Mouse (Mus musculus): ENCODE results near the gene Fam187b. TPM values are rescaled to one million over a fixed set of nuclear protein-coding genes. Genes with fewer than 3 reads are reported as not detected.

The Fam187b gene
- total and polyA plus RNA-seq, 3 experiments, result not detected

- H3K79me2 ChIP-seq (ENCODE audit: control insufficient read depth, insufficient read depth, low read length, poor library complexity), result peaks cover 18% of the 10 kb centered on the region
- H3K27ac ChIP-seq (ENCODE audit: control insufficient read depth, low read depth, low read length), result no peak overlapping the region
- no peaks in the 10 kb centered on the region for H3K9me3 ChIP-seq (replicated peaks; ENCODE audit: insufficient read depth, low read length)
- H3K9ac ChIP-seq (ENCODE audit: control insufficient read depth, low read depth, low read length, poor library complexity, severe bottlenecking), result no peak overlapping the region
- no peaks in the 10 kb centered on the region for H3K27me3 ChIP-seq (ENCODE audit: control insufficient read depth in 1 of 2, insufficient read depth in 2 of 2, low read length in 2 of 2)
- TF ChIP-seq MYC (IDR thresholded peaks at IDR 0.05; ENCODE audit: low read depth, low read length), result no peak
- no peak for TF ChIP-seq POLR2AphosphoS5 (IDR thresholded peaks at IDR 0.05; ENCODE audit: borderline replicate concordance, low read depth, low read length)
- no peak for TF ChIP-seq NELFE (IDR thresholded peaks at IDR 0.05; ENCODE audit: low read depth, low read length)
- no peak for TF ChIP-seq UBTF (IDR thresholded peaks at IDR 0.05; ENCODE audit: borderline replicate concordance, insufficient read depth, low read depth, low read length)
- no peak for TF ChIP-seq MAFK (IDR thresholded peaks at IDR 0.05; ENCODE audit: borderline replicate concordance, low read depth, low read length)
- TF ChIP-seq NRF1 (IDR thresholded peaks at IDR 0.05; ENCODE audit: insufficient read depth, low read depth, low read length, poor library complexity, severe bottlenecking), result no peak
- TF ChIP-seq SMC3 (IDR thresholded peaks at IDR 0.05; ENCODE audit: low read depth, low read length), result no peak
- TF ChIP-seq E2F4 (IDR thresholded peaks at IDR 0.05; ENCODE audit: borderline replicate concordance, low read depth, low read length), result no peak
- TF ChIP-seq RAD21 (IDR thresholded peaks at IDR 0.05; ENCODE audit: low read depth, low read length), result no peak
- no peak for TF ChIP-seq CHD1 (IDR thresholded peaks at IDR 0.05; ENCODE audit: low read depth, low read length)
- TF ChIP-seq RCOR1 (IDR thresholded peaks at IDR 0.05; ENCODE audit: low read depth, low read length), result no peak
- TF ChIP-seq ZC3H11A (IDR thresholded peaks at IDR 0.05; ENCODE audit: low read depth, low read length), result no peak
- TF ChIP-seq SIN3A (IDR thresholded peaks at IDR 0.05; ENCODE audit: low read length), result no peak
- no peak for TF ChIP-seq USF2 (IDR thresholded peaks at IDR 0.05; ENCODE audit: borderline replicate concordance in 1 of 2, insufficient read depth in 1 of 2, low read depth in 1 of 2, low read length in 2 of 2)
- no peak for TF ChIP-seq GATA1 (IDR thresholded peaks at IDR 0.05; ENCODE audit: low read depth, low read length)
- no peak for TF ChIP-seq CHD2 (IDR thresholded peaks at IDR 0.05; ENCODE audit: low read length)
- TF ChIP-seq GABPA (IDR thresholded peaks at IDR 0.05; ENCODE audit: low read depth, low read length), result no peak
- no peak overlapping the region for H3K4me3 ChIP-seq (ENCODE audit: control insufficient read depth in 1 of 2, insufficient read depth in 1 of 2, low read depth in 2 of 2, low read length in 2 of 2)
- no peak for DNase-seq (ENCODE audit: low read depth, low spot score)
- H3K36me3 ChIP-seq (ENCODE audit: control insufficient read depth in 1 of 2, insufficient read depth in 2 of 2, low read length in 2 of 2), result peaks cover 5 to 9% of the 10 kb centered on the region in 2 experiments
- H3K4me1 ChIP-seq (ENCODE audit: control insufficient read depth in 1 of 2, insufficient read depth in 2 of 2, low read length in 2 of 2), result peaks cover 0 to 11% of the 10 kb centered on the region in 2 experiments; a peak in 1 of 4 replicates
Observed at GRCm38 (mm10) chr7:30954036-30954435, 19.6 kb upstream of the Fam187b start.

- Histone ChIP-seq H3K9me3 (replicated peaks; ENCODE audit: insufficient read depth, low read length) (no peaks in the 10 kb centered on the region), H3K9ac (ENCODE audit: control insufficient read depth, low read depth, low read length, poor library complexity, severe bottlenecking) (no peak overlapping the region), H3K36me3 (ENCODE audit: control insufficient read depth in 1 of 2, insufficient read depth in 2 of 2, low read length in 2 of 2) (peaks cover 2 to 9% of the 10 kb centered on the region in 2 experiments), H3K27me3 (ENCODE audit: control insufficient read depth in 1 of 2, insufficient read depth in 2 of 2, low read length in 2 of 2) (no peaks in the 10 kb centered on the region), H3K27ac (ENCODE audit: control insufficient read depth, low read depth, low read length) (no peak overlapping the region), H3K4me3 (ENCODE audit: control insufficient read depth in 1 of 2, insufficient read depth in 1 of 2, low read depth in 2 of 2, low read length in 2 of 2) (peak overlapping the region; percentile 85 to 97; a peak in 3 of 4 replicates), H3K4me1 (ENCODE audit: control insufficient read depth in 1 of 2, insufficient read depth in 2 of 2, low read length in 2 of 2) (peaks cover 0 to 11% of the 10 kb centered on the region in 2 experiments; a peak in 1 of 4 replicates), H3K79me2 (ENCODE audit: control insufficient read depth, insufficient read depth, low read length, poor library complexity) (peaks cover 18% of the 10 kb centered on the region)
- no peak for TF ChIP-seq POLR2AphosphoS2 (IDR thresholded peaks at IDR 0.05; ENCODE audit: low read length)
- TF ChIP-seq USF2 (IDR thresholded peaks at IDR 0.05; ENCODE audit: borderline replicate concordance in 1 of 2, insufficient read depth in 1 of 2, low read depth in 1 of 2, low read length in 2 of 2), result no peak
- TF ChIP-seq NRF1 (IDR thresholded peaks at IDR 0.05; ENCODE audit: insufficient read depth, low read depth, low read length, poor library complexity, severe bottlenecking), result no peak
- TF ChIP-seq HCFC1 (IDR thresholded peaks at IDR 0.05; ENCODE audit: low read depth, low read length), result no peak
- TF ChIP-seq CTCF (IDR thresholded peaks at IDR 0.05 in 2 of 3, conservative IDR thresholded peaks at IDR 0.05 in 1 of 3; ENCODE audit: control insufficient read depth in 1 of 3, insufficient read depth in 1 of 3, low read depth in 2 of 3, low read length in 3 of 3, poor library complexity in 1 of 3, severe bottlenecking in 1 of 3), result no peak
- TF ChIP-seq MYB (IDR thresholded peaks at IDR 0.05; ENCODE audit: low read depth, low read length), result no peak
- no peak for TF ChIP-seq MAZ (IDR thresholded peaks at IDR 0.05; ENCODE audit: low read depth, low read length)
- TF ChIP-seq BHLHE40 (IDR thresholded peaks at IDR 0.05; ENCODE audit: borderline replicate concordance, low read depth, low read length), result no peak
- no peak for TF ChIP-seq RCOR1 (IDR thresholded peaks at IDR 0.05; ENCODE audit: low read depth, low read length)
- no peak for TF ChIP-seq TCF12 (IDR thresholded peaks at IDR 0.05; ENCODE audit: low read depth, low read length)
- TF ChIP-seq KAT2A (conservative IDR thresholded peaks at IDR 0.05; ENCODE audit: low read depth, low read length), result no peak
- TF ChIP-seq MAX (IDR thresholded peaks at IDR 0.05; ENCODE audit: low read length), result no peak
- TF ChIP-seq ZC3H11A (IDR thresholded peaks at IDR 0.05; ENCODE audit: low read depth, low read length), result no peak
- no peak for TF ChIP-seq MAFK (IDR thresholded peaks at IDR 0.05; ENCODE audit: borderline replicate concordance, low read depth, low read length)
- TF ChIP-seq ZMIZ1 (IDR thresholded peaks at IDR 0.05; ENCODE audit: low read depth, low read length), result no peak
- no peak for TF ChIP-seq MXI1 (IDR thresholded peaks at IDR 0.05; ENCODE audit: low read depth, low read length)
- no peak for TF ChIP-seq RAD21 (IDR thresholded peaks at IDR 0.05; ENCODE audit: low read depth, low read length)
- no peak for TF ChIP-seq NELFE (IDR thresholded peaks at IDR 0.05; ENCODE audit: low read depth, low read length)
- no peak for TF ChIP-seq POLR2AphosphoS5 (IDR thresholded peaks at IDR 0.05; ENCODE audit: borderline replicate concordance, low read depth, low read length)
- TF ChIP-seq SIN3A (IDR thresholded peaks at IDR 0.05; ENCODE audit: low read length), result no peak
- DNase-seq (ENCODE audit: low read depth, low spot score), result no peak
Observed at GRCm38 (mm10) chr7:30954971-30955520, 18.5 kb upstream of the Fam187b start.

All from MEL (cell line).